Mouse (Mus musculus) gastrocnemius, postnatal 14 days (tissue): ENCODE results near the gene Gm3676. TPM values are rescaled to one million over a fixed set of nuclear protein-coding genes. Genes with fewer than 3 reads are reported as not detected.
"Not testable (repeated sequence)": the region's sequence is repeated elsewhere in the genome, so short reads cannot be mapped to it uniquely, and the experiment has no call there.

Source experiments
- DNase-seq: peaks from one replicate; pipeline ENCODE4 v3.0.0; 2021; ENCODE audit warnings: mixed read lengths
- intact Hi-C: fragments of 180-260 bp; cut with DNase I; formaldehyde crosslinking; loops from one replicate; pipeline ENCODE4 v1.15.1; 2025; ENCODE audit warnings: low total_unique reads
- long read RNA-seq, 2 experiments: library from polyadenylated mRNA; stranded (forward); transcript quantifications; one replicate each; pipeline ENCODE4 v2.0.0; 2021
- total RNA-seq, 2 experiments: library from RNA; stranded (reverse); gene quantifications; 2 replicates each; pipeline ENCODE4 v1.2.3; 2021

The Gm3676 gene
- not detected for total RNA-seq
- long read RNA-seq, experiment 1, result 0 reads
- long read RNA-seq, experiment 2, result 0 reads

GRCm38 (mm10) chr14:41646387-41646786 lies at the start of gene Gm3676:
Gene Gm3676 (minus strand): TSS chr14:41646487.
- DNase-seq, intact Hi-C loops: not testable (repeated sequence)

- intact Hi-C loops, DNase-seq: not testable (repeated sequence)
Observed at GRCm38 (mm10) chr14:41648176-41648575, 1.9 kb upstream of the Gm3676 start.

- intact Hi-C loops, result not testable (repeated sequence)
- peak; percentile 4 for DNase-seq
Observed at GRCm38 (mm10) chr14:41630144-41630543, 16.1 kb downstream of the Gm3676 start.

GRCm38 (mm10) chr14:41624512-41624911 lies 21.8 kb downstream of the Gm3676 start, which contains the start of gene Gm3072:
Gene Gm3072 (minus strand): TSS chr14:41624612.
- DNase-seq, intact Hi-C loops: not testable (repeated sequence)

DNA sequence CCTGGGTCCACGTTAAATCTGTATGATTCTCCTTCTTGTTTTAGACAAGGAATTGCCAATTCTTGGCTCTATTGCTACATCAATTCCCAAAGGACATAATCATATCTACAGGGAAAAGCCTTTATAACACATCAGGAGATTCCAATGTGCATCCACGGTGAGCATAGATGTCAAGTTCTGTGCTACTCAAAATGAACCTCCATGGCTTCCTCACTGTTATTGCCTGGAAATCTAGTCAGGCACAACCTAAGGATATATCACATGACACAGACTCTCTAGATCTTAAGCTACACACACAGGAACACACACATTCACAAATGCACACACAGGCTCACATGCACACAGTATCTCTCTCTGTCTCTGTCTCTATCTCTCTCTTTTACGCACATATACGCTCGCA lies 23.8 kb downstream of the Gm3676 start:
- DNase-seq, intact Hi-C loops: not testable (repeated sequence)

DNA sequence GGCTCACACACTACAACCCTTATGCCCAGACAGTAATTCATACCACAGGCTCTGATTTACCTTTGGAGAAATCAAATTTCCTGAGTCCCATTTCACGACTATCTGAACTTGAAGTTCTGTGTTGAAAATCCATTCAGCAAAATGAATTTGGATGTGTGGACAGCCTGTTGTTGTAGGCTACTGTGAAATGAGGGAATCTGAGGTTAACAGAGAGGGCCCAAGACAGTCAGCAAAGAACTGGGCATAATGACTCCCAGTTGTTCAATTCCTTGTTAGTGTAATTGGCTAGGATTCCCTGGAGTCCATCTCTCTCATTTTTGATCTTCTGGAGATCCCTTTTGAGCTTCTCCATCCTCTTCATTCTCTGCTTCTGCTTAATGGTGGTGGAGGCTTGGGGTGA lies 35.6 kb downstream of the Gm3676 start:
- DNase-seq, intact Hi-C loops: not testable (repeated sequence)

GRCm38 (mm10) chr14:41600935-41601334 lies 45.4 kb downstream of the Gm3676 start:
- peak; percentile 2 for DNase-seq
- intact Hi-C loops, result not testable (repeated sequence)

Other genes starting within 250 kb of the Gm3676 start
- gene Gm6482, start 238.2 kb downstream of the Gm3676 start, total RNA-seq, result not detected
- gene Gm7954, start 193.0 kb downstream of the Gm3676 start, total RNA-seq, result not detected
- not detected for gene Gm3486, start 157.0 kb downstream of the Gm3676 start, total RNA-seq
- not detected for gene Gm7970, start 90.9 kb downstream of the Gm3676 start, total RNA-seq
- gene 1700049E17Rik2, start 73.3 kb downstream of the Gm3676 start, total RNA-seq, result not detected
- gene Gm3072, start 21.9 kb downstream of the Gm3676 start, total RNA-seq, result not detected
- gene Gm8068, start 55.4 kb upstream of the Gm3676 start, total RNA-seq, result not detected
- not detected for gene Gm7929, start 104.1 kb upstream of the Gm3676 start, total RNA-seq
- not detected for gene Gm47189, start 126.0 kb upstream of the Gm3676 start, total RNA-seq